Mouse (Mus musculus): ENCODE data around the gene Sphk2. TPM values are rescaled to one million over a fixed set of nuclear protein-coding genes. Genes with fewer than 3 reads are reported as not detected.
"Not testable (repeated sequence)": the region's sequence is repeated elsewhere in the genome, so short reads cannot be mapped to it uniquely, and the experiment has no call there.

Gene Sphk2
- polyA plus RNA-seq, 1 experiment from 2014 or later: 14.9 TPM

GRCm38 (mm10) chr7:45665303-45666138 lies 52.3 kb downstream of the Sphk2 start:
- no peak overlapping the region for H3K9ac ChIP-seq (ENCODE audit: low read length)
- DNase-seq (ENCODE audit: low spot score, missing footprints): no peak
- no peak overlapping the region for H3K4me2 ChIP-seq
- H3K27ac ChIP-seq (ENCODE audit: low read depth, low read length): no peak overlapping the region
- H3K4me3 ChIP-seq (ENCODE audit: low read depth, low read length): no peak overlapping the region
- no peaks in the 10 kb centered on the region for H3K4me1 ChIP-seq (ENCODE audit: control insufficient read depth, insufficient read depth, low read length)
- no peaks in the 10 kb centered on the region for H3K9me3 ChIP-seq (ENCODE audit: control insufficient read depth, low read length)
- ATAC-seq (ENCODE audit: low FRiP score): no peak
- WGBS: 60% methylated on average over 13 of the region's 13 CpGs
- H3K27me3 ChIP-seq (ENCODE audit: control insufficient read depth, insufficient read depth, low read length): no peaks in the 10 kb centered on the region
- no peaks in the 10 kb centered on the region for H3K36me3 ChIP-seq (ENCODE audit: control insufficient read depth, insufficient read depth, low read length)

- ATAC-seq (ENCODE audit: low FRiP score); H3K4me2 ChIP-seq; H3K36me3 ChIP-seq (ENCODE audit: control insufficient read depth, insufficient read depth, low read length); H3K9me3 ChIP-seq (ENCODE audit: control insufficient read depth, low read length); H3K4me1 ChIP-seq (ENCODE audit: control insufficient read depth, insufficient read depth, low read length); H3K27ac ChIP-seq (ENCODE audit: low read depth, low read length); H3K9ac ChIP-seq (ENCODE audit: low read length); H3K4me3 ChIP-seq (ENCODE audit: low read depth, low read length); H3K27me3 ChIP-seq (ENCODE audit: control insufficient read depth, insufficient read depth, low read length); DNase-seq (ENCODE audit: low spot score, missing footprints): not testable (repeated sequence)
- 87% methylated on average over 6 of the region's 6 CpGs for WGBS
These were observed 56.1 kb downstream of the Sphk2 start for GRCm38 (mm10) chr7:45661702-45662101.

GRCm38 (mm10) chr7:45660746-45661478 lies 56.9 kb downstream of the Sphk2 start:
- ATAC-seq (ENCODE audit: low FRiP score): no peak

More at GRCm38 (mm10) chr7:45660746-45661478, 56.9 kb downstream of the Sphk2 start:
- no peaks in the 10 kb centered on the region for H3K36me3 ChIP-seq (ENCODE audit: control insufficient read depth, insufficient read depth, low read length)
- no peak overlapping the region for H3K4me2 ChIP-seq
- no peaks in the 10 kb centered on the region for H3K9me3 ChIP-seq (ENCODE audit: control insufficient read depth, low read length)
- DNase-seq (ENCODE audit: low spot score, missing footprints): no peak
- H3K4me3 ChIP-seq (ENCODE audit: low read depth, low read length): no peak overlapping the region
- WGBS: 86% methylated on average over 11 of the region's 11 CpGs
- H3K27ac ChIP-seq (ENCODE audit: low read depth, low read length): no peak overlapping the region
- no peak overlapping the region for H3K9ac ChIP-seq (ENCODE audit: low read length)
- H3K4me1 ChIP-seq (ENCODE audit: control insufficient read depth, insufficient read depth, low read length): no peaks in the 10 kb centered on the region
- H3K27me3 ChIP-seq (ENCODE audit: control insufficient read depth, insufficient read depth, low read length): no peaks in the 10 kb centered on the region

Other genes with a start within 250 kb of the Sphk2 start
- gene Tulp2, start 236.1 kb downstream of the Sphk2 start, polyA plus RNA-seq (2014; fragmentation: Nextera tagmentation; extraction: Ambion mirVana): 0.15 TPM in 1 of 2 replicates, not detected in the other
- gene Gm45808, start 231.2 kb downstream of the Sphk2 start, polyA plus RNA-seq (2014; fragmentation: Nextera tagmentation; extraction: Ambion mirVana): not detected in 2 replicates
- 3.2 and 3.9 TPM in 2 replicates for gene Dhdh, start 229.2 kb downstream of the Sphk2 start, polyA plus RNA-seq (2014; fragmentation: Nextera tagmentation; extraction: Ambion mirVana)
- gene Nucb1, start 207.6 kb downstream of the Sphk2 start, polyA plus RNA-seq (2014; fragmentation: Nextera tagmentation; extraction: Ambion mirVana): 83.7 and 84.8 TPM in 2 replicates
- gene Ppp1r15a, start 191.7 kb downstream of the Sphk2 start, polyA plus RNA-seq (2014; fragmentation: Nextera tagmentation; extraction: Ambion mirVana): 16.3 and 17.1 TPM in 2 replicates
- gene Plekha4, start 191.7 kb downstream of the Sphk2 start, polyA plus RNA-seq (2014; fragmentation: Nextera tagmentation; extraction: Ambion mirVana): 0.08 and 0.26 TPM in 2 replicates
- 0.10 and 0.12 TPM in 2 replicates for gene Hsd17b14, start 163.1 kb downstream of the Sphk2 start, polyA plus RNA-seq (2014; fragmentation: Nextera tagmentation; extraction: Ambion mirVana)
- 22.5 and 24.7 TPM in 2 replicates for gene Bcat2, start 147.8 kb downstream of the Sphk2 start, polyA plus RNA-seq (2014; fragmentation: Nextera tagmentation; extraction: Ambion mirVana)
- not detected in 2 replicates for gene Fgf21, start 102.5 kb downstream of the Sphk2 start, polyA plus RNA-seq (2014; fragmentation: Nextera tagmentation; extraction: Ambion mirVana)
- gene Fut1, start 100.7 kb downstream of the Sphk2 start, polyA plus RNA-seq (2014; fragmentation: Nextera tagmentation; extraction: Ambion mirVana): not detected in 2 replicates
- gene Izumo1, start 96.2 kb downstream of the Sphk2 start, polyA plus RNA-seq (2014; fragmentation: Nextera tagmentation; extraction: Ambion mirVana): 0.10 and 0.29 TPM in 2 replicates
- 4.0 and 4.7 TPM in 2 replicates for gene Rasip1, start 90.5 kb downstream of the Sphk2 start, polyA plus RNA-seq (2014; fragmentation: Nextera tagmentation; extraction: Ambion mirVana)
- gene Mamstr, start 78.0 kb downstream of the Sphk2 start, polyA plus RNA-seq (2014; fragmentation: Nextera tagmentation; extraction: Ambion mirVana): 1.8 and 2.1 TPM in 2 replicates
- not detected in 2 replicates for gene Fut2, start 51.6 kb downstream of the Sphk2 start, polyA plus RNA-seq (2014; fragmentation: Nextera tagmentation; extraction: Ambion mirVana)
- gene Ntn5, start 34.0 kb downstream of the Sphk2 start, polyA plus RNA-seq (2014; fragmentation: Nextera tagmentation; extraction: Ambion mirVana): 0.21 TPM in 1 of 2 replicates, not detected in the other
- 0.19 and 0.36 TPM in 2 replicates for gene Sec1, start 23.6 kb downstream of the Sphk2 start, polyA plus RNA-seq (2014; fragmentation: Nextera tagmentation; extraction: Ambion mirVana)
- 3.3 and 6.3 TPM in 2 replicates for gene Car11, start 18.2 kb downstream of the Sphk2 start, polyA plus RNA-seq (2014; fragmentation: Nextera tagmentation; extraction: Ambion mirVana)
- 2.2 and 3.5 TPM in 2 replicates for gene Dbp, start 12.9 kb downstream of the Sphk2 start, polyA plus RNA-seq (2014; fragmentation: Nextera tagmentation; extraction: Ambion mirVana)
- 878 and 933 TPM in 2 replicates for gene Rpl18, start 2.5 kb downstream of the Sphk2 start, polyA plus RNA-seq (2014; fragmentation: Nextera tagmentation; extraction: Ambion mirVana)
- 0.57 and 1.4 TPM in 2 replicates for gene Fam83e, start 3.2 kb upstream of the Sphk2 start, polyA plus RNA-seq (2014; fragmentation: Nextera tagmentation; extraction: Ambion mirVana)
- gene Spaca4, start 7.8 kb upstream of the Sphk2 start, polyA plus RNA-seq (2014; fragmentation: Nextera tagmentation; extraction: Ambion mirVana): not detected in 2 replicates
- gene Lmtk3, start 65.7 kb upstream of the Sphk2 start, polyA plus RNA-seq (2014; fragmentation: Nextera tagmentation; extraction: Ambion mirVana): 4.6 and 4.8 TPM in 2 replicates
- 1.5 and 2.4 TPM in 2 replicates for gene Sult2b1, start 66.7 kb upstream of the Sphk2 start, polyA plus RNA-seq (2014; fragmentation: Nextera tagmentation; extraction: Ambion mirVana)
- gene Cyth2, start 96.6 kb upstream of the Sphk2 start, polyA plus RNA-seq (2014; fragmentation: Nextera tagmentation; extraction: Ambion mirVana): 224 and 225 TPM in 2 replicates
- 0.69 and 0.75 TPM in 2 replicates for gene Kcnj14, start 106.8 kb upstream of the Sphk2 start, polyA plus RNA-seq (2014; fragmentation: Nextera tagmentation; extraction: Ambion mirVana)
- gene Grwd1, start 112.9 kb upstream of the Sphk2 start, polyA plus RNA-seq (2014; fragmentation: Nextera tagmentation; extraction: Ambion mirVana): 64.0 and 67.9 TPM in 2 replicates
- 76.7 and 84.0 TPM in 2 replicates for gene Kdelr1, start 154.8 kb upstream of the Sphk2 start, polyA plus RNA-seq (2014; fragmentation: Nextera tagmentation; extraction: Ambion mirVana)
- 0.14 and 0.17 TPM in 2 replicates for gene Grin2d, start 160.4 kb upstream of the Sphk2 start, polyA plus RNA-seq (2014; fragmentation: Nextera tagmentation; extraction: Ambion mirVana)
- gene Syngr4, start 178.7 kb upstream of the Sphk2 start, polyA plus RNA-seq (2014; fragmentation: Nextera tagmentation; extraction: Ambion mirVana): 0.63 and 1.3 TPM in 2 replicates
- 3.0 and 3.2 TPM in 2 replicates for gene Tmem143, start 178.9 kb upstream of the Sphk2 start, polyA plus RNA-seq (2014; fragmentation: Nextera tagmentation; extraction: Ambion mirVana)
- 27.2 and 28.2 TPM in 2 replicates for gene Emp3, start 203.4 kb upstream of the Sphk2 start, polyA plus RNA-seq (2014; fragmentation: Nextera tagmentation; extraction: Ambion mirVana)
- gene Ccdc114, start 206.1 kb upstream of the Sphk2 start, polyA plus RNA-seq (2014; fragmentation: Nextera tagmentation; extraction: Ambion mirVana): 2.0 and 2.4 TPM in 2 replicates